Mouse (Mus musculus): ENCODE data around the gene Catsperg2. TPM values are rescaled to one million over a fixed set of nuclear protein-coding genes. Genes with fewer than 3 reads are reported as not detected.
"Not testable (repeated sequence)": the region's sequence is repeated elsewhere in the genome, so short reads cannot be mapped to it uniquely, and the experiment has no call there.

Catsperg2 gene
- not detected for total RNA-seq (2021)

DNA sequence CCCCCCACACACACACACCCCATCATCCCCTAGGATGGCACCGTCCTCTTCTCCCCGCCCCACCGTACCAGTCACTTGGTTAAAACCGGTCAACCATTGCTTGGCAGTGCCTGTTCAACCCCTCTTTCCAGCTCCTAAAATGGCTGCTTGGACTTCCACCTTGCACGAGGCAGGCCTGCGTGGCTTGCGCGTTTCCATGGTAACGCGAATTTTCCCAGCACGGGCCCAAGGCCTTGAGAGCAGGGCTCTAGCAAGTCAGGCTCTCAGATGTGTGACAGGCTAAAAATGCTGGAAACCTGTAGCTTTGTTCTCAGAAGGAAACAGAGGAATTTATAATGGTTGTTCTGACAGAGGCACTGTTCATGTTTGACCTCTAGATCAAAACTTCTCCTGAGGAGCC lies at the start of gene Catsperg2:
Catsperg2 (minus strand) TSS at position 173 of the 400 bp plus-strand sequence.
- not testable (repeated sequence) for DNase-seq

DNA sequence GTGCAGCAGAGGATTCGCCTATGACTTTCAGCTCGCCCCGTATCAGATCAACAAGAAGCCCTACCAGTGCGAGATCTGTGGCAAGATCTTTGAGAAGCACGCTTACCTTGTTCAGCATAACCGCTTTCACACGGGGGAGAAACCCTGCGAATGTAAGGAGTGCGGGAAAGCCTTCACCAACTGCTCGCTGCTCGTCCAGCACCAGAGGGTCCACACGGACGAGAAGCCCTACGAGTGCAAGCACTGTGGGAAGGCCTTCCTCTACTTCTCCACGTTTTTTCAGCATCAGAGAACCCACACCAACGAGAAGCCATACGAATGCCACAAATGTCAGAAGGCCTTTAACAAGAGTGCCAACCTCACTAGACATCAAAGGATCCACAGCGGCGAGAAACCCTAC lies 49.7 kb upstream of the Catsperg2 start:
- no peak for DNase-seq

GRCm38 (mm10) chr7:29774371-29774770 lies 47.5 kb upstream of the Catsperg2 start:
- DNase-seq: no peak

- no peak for DNase-seq
These were observed 46.7 kb upstream of the Catsperg2 start for GRCm38 (mm10) chr7:29773503-29773902.

- no peak for DNase-seq
These were observed 42.1 kb upstream of the Catsperg2 start for GRCm38 (mm10) chr7:29768980-29769379.

GRCm38 (mm10) chr7:29768090-29768900 lies 41.5 kb upstream of the Catsperg2 start, which contains the start of gene Zfp84:
TSS of gene Zfp84 (plus strand) at chr7:29768552.
- DNase-seq: peak; percentile 84

GRCm38 (mm10) chr7:29767058-29767686 lies 40.3 kb upstream of the Catsperg2 start:
- DNase-seq: peak; percentile 82

- DNase-seq: no peak
These were observed 37.9 kb upstream of the Catsperg2 start for GRCm38 (mm10) chr7:29764702-29765101.

GRCm38 (mm10) chr7:29760476-29760875 lies 33.6 kb upstream of the Catsperg2 start:
- no peak for DNase-seq

DNA sequence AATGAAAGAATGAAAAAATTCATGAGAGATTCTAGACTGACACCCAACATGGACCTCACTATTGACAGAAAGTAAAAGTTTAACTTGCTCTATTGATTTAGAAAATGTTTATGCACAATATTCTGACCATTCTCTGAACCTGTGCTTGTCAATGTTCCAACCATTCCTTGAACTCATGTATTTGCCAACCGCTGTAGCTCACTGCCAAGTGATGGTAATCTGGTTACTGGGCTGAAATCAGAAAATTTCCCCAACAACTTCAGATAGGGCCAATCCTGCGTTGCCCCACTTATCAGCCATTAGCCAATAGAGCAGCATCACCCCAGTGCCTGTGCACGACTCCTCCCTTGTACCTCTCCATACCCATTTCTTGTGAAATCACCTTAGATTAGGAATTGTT lies 15.4 kb upstream of the Catsperg2 start:
- no peak for DNase-seq

DNA sequence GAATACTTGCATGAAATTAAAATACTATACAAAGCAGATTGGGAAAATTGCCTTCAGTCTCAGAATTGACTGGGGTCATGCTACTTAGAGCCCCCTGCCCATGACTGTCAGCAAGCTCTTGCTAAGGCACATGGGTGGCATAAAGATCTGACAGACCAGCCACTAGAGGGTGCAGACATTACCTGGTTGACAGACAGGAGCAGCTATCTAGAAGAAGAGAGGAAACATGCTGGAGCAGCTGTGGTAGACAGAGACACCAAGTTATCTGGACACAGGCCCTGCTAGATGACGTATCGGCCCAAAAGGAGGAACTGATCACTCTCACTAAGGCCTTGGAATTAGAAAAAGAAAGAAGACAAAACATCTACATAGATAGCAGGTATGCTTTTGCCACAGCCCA lies 1.2 kb upstream of the Catsperg2 start:
- no peak for DNase-seq

- peak; percentile 10 for DNase-seq
These were observed 1.2 kb downstream of the Catsperg2 start for GRCm38 (mm10) chr7:29725461-29726142.

- not testable (repeated sequence) for DNase-seq
These were observed 17.9 kb downstream of the Catsperg2 start for GRCm38 (mm10) chr7:29708891-29709290.

GRCm38 (mm10) chr7:29695231-29695630 lies 31.6 kb downstream of the Catsperg2 start:
- DNase-seq: not testable (repeated sequence)

GRCm38 (mm10) chr7:29681868-29682267 lies 45.0 kb downstream of the Catsperg2 start:
- no peak for DNase-seq

Small RNA genes lying within 50 kb of the gene (microRNA-seq; reads per million reads assigned to microRNA genes)
- gene Mir1964: 2.1 to 6.3 reads per million in 2 experiments

Other genes with a start within 250 kb of the Catsperg2 start
- gene Sipa1l3, start 208.4 kb downstream of the Catsperg2 start, total RNA-seq (2021): 10 to 100 TPM; 13.8 to 17.7 TPM
- gene Zfp84, start 41.5 kb upstream of the Catsperg2 start, total RNA-seq (2021): 10 to 100 TPM in 1 of 2 experiments, 1 to 10 TPM in 1; 10.0 to 11.9 TPM
- gene Zfp30, start 57.0 kb upstream of the Catsperg2 start, total RNA-seq (2021): 1 to 10 TPM; 5.3 to 6.7 TPM
- 10 to 100 TPM; 13.3 to 14.3 TPM for gene Zfp790, start 89.1 kb upstream of the Catsperg2 start, total RNA-seq (2021)
- gene Zfp940, start 126.6 kb upstream of the Catsperg2 start, total RNA-seq (2021): under 1 TPM; 0.33 to 0.34 TPM
- 1 to 10 TPM; 2.6 to 3.3 TPM for gene Zfp420, start 132.9 kb upstream of the Catsperg2 start, total RNA-seq (2021)
- gene Zfp27, start 179.5 kb upstream of the Catsperg2 start, total RNA-seq (2021): 10 to 100 TPM; 11.9 to 13.2 TPM
- 1 to 10 TPM; 8.5 to 9.4 TPM for gene Zfp383, start 181.2 kb upstream of the Catsperg2 start, total RNA-seq (2021)
- gene Zfp74, start 227.1 kb upstream of the Catsperg2 start, total RNA-seq (2021): 1 to 10 TPM; 6.5 to 7.1 TPM